Mouse (Mus musculus) cerebellum, adult 8-10 months (tissue): ENCODE measurements at regions not wholly inside any gene's neighbourhood (a gene's known extent, or its start where the extent isn't known, plus 50 kb on each side); places are given as distances from the start of the nearest gene placed in this dataset.
"Not testable (repeated sequence)": the region's sequence is repeated elsewhere in the genome, so short reads cannot be mapped to it uniquely, and the experiment has no call there.

ENCODE experiments used
- DNase-seq: peaks from one replicate; pipeline ENCODE4 v3.0.0; 2022

- DNase-seq: no peak
Observed at GRCm38 (mm10) chr16:12703818-12704590, 405.5 kb upstream of the Ercc4 start.

GRCm38 (mm10) chr16:12706907-12707306, 402.6 kb upstream of the Ercc4 start:
- no peak for DNase-seq

- DNase-seq: not testable (repeated sequence)
Observed at GRCm38 (mm10) chr16:12721368-12721767, 388.1 kb upstream of the Ercc4 start.

- DNase-seq: no peak
Observed at GRCm38 (mm10) chr16:12726043-12726442, 383.4 kb upstream of the Ercc4 start.

GRCm38 (mm10) chr16:12730167-12730730, 379.2 kb upstream of the Ercc4 start:
- not testable (repeated sequence) for DNase-seq

- DNase-seq: no peak
Observed at GRCm38 (mm10) chr16:12731588-12731987, 377.9 kb upstream of the Ercc4 start.

GRCm38 (mm10) chr16:12742472-12742871, 367.0 kb upstream of the Ercc4 start:
- no peak for DNase-seq

GRCm38 (mm10) chr16:12753181-12753580, 356.3 kb upstream of the Ercc4 start:
- no peak for DNase-seq

- DNase-seq: no peak
Observed at GRCm38 (mm10) chr16:12754361-12754760, 355.1 kb upstream of the Ercc4 start.

GRCm38 (mm10) chr16:12758594-12758993, 350.9 kb upstream of the Ercc4 start:
- DNase-seq: no peak

- no peak for DNase-seq
Observed at GRCm38 (mm10) chr16:12764166-12764565, 345.3 kb upstream of the Ercc4 start.

- no peak for DNase-seq
Observed at GRCm38 (mm10) chr16:12764608-12765007, 344.9 kb upstream of the Ercc4 start.

- DNase-seq: no peak
Observed at GRCm38 (mm10) chr16:12766846-12767245, 342.6 kb upstream of the Ercc4 start.

GRCm38 (mm10) chr16:12768161-12768895, 341.2 kb upstream of the Ercc4 start:
- no peak for DNase-seq

GRCm38 (mm10) chr16:12770482-12770881, 339.0 kb upstream of the Ercc4 start:
- no peak for DNase-seq

GRCm38 (mm10) chr16:12772535-12772934, 336.9 kb upstream of the Ercc4 start:
- no peak for DNase-seq

GRCm38 (mm10) chr16:12775876-12776275, 333.6 kb upstream of the Ercc4 start:
- DNase-seq: no peak

- DNase-seq: no peak
Observed at GRCm38 (mm10) chr16:12779079-12779478, 330.4 kb upstream of the Ercc4 start.

GRCm38 (mm10) chr16:12780635-12781034, 328.8 kb upstream of the Ercc4 start:
- DNase-seq: no peak

GRCm38 (mm10) chr16:12785828-12786227, 323.7 kb upstream of the Ercc4 start:
- no peak for DNase-seq

GRCm38 (mm10) chr16:12798523-12798922, 311.0 kb upstream of the Ercc4 start:
- no peak for DNase-seq

- DNase-seq: no peak
Observed at GRCm38 (mm10) chr16:12800181-12800580, 309.3 kb upstream of the Ercc4 start.

- DNase-seq: no peak
Observed at GRCm38 (mm10) chr16:12802651-12803050, 306.8 kb upstream of the Ercc4 start.

- no peak for DNase-seq
Observed at GRCm38 (mm10) chr16:12807351-12807871, 302.1 kb upstream of the Ercc4 start.
